Mouse (Mus musculus) kidney, postnatal 0 days (tissue): ENCODE results near the gene Rasd2. TPM values are rescaled to one million over a fixed set of nuclear protein-coding genes. Genes with fewer than 3 reads are reported as not detected.

Source experiments
- ATAC-seq: fragments of 200-750 bp; cut with Nextera tagmentation; replicated peaks from 2 replicates; pipeline ENCODE4 v1.8.0; 2017; ENCODE audit warnings: low read depth, moderate number of reproducible peaks, moderate TSS enrichment, moderate library complexity; ENCODE audit not compliant: low FRiP score
- DNase-seq: peaks from one replicate; pipeline ENCODE4 v3.0.0-alpha.2; 2016; ENCODE audit warnings: low spot score
- H3K27ac ChIP-seq: fragments of 300-500 bp; sonication (generic); 2 replicates; pipeline ENCODE4 v1.5.1; 2014; ENCODE audit warnings: mild to moderate bottlenecking
- H3K27me3 ChIP-seq: fragments of 300-500 bp; sonication (generic); 2 replicates; pipeline ENCODE4 v1.6.1; 2014; ENCODE audit warnings: low read length, mixed read lengths; ENCODE audit not compliant: insufficient read depth
- H3K36me3 ChIP-seq: fragments of 300-500 bp; sonication (generic); 2 replicates; pipeline ENCODE4 v1.6.1; 2014; ENCODE audit warnings: low read length, mixed read lengths; ENCODE audit not compliant: insufficient read depth
- H3K4me1 ChIP-seq: fragments of 300-500 bp; sonication (generic); replicated peaks from 2 replicates; pipeline ENCODE4 v1.6.1; 2014; ENCODE audit warnings: antibody characterized with exemption, low read length, mixed read lengths; ENCODE audit not compliant: insufficient read depth
- H3K4me2 ChIP-seq: fragments of 300-500 bp; sonication (generic); 2 replicates; pipeline ENCODE4 v1.6.1; 2014; ENCODE audit warnings: mild to moderate bottlenecking, low read length, moderate library complexity, mixed read lengths
- H3K4me3 ChIP-seq: fragments of 300-500 bp; sonication (generic); replicated peaks from 2 replicates; pipeline ENCODE4 v1.5.1; 2014; ENCODE audit warnings: low read depth, low read length
- H3K9ac ChIP-seq: fragments of 300-500 bp; sonication (generic); 2 replicates; pipeline ENCODE4 v1.6.1; 2014; ENCODE audit warnings: low read depth, low read length
- H3K9me3 ChIP-seq: fragments of 300-500 bp; sonication (generic); replicated peaks from 2 replicates; pipeline ENCODE4 v1.6.1; 2016; ENCODE audit warnings: low read length, inconsistent platforms, mixed read lengths
- CTCF ChIP-seq: IDR thresholded peaks from 2 replicates; pipeline ENCODE4 v1.5.1; 2016; ENCODE audit warnings: antibody characterized with exemption, low read depth, mild to moderate bottlenecking, moderate library complexity
- WGBS: fragments of 180-500 bp; shearing (Covaris S2); extraction: QIAGEN DNeasy Blood & Tissue Kit; methylation state at CpG from one replicate; pipeline ENCODE4 v1.1.7; 2014; 5-methylcytosine and 5-hydroxymethylcytosine counted together
- polyA plus RNA-seq: library from polyadenylated mRNA; unstranded; fragments of >200 nt; fragmentation: Nextera tagmentation; extraction: Ambion mirVana; gene quantifications from 2 replicates; pipeline ENCODE4 v1.2.1, GENCODE M21; 2015

Gene Rasd2
- 1.4 and 1.5 TPM in 2 replicates for polyA plus RNA-seq

DNA sequence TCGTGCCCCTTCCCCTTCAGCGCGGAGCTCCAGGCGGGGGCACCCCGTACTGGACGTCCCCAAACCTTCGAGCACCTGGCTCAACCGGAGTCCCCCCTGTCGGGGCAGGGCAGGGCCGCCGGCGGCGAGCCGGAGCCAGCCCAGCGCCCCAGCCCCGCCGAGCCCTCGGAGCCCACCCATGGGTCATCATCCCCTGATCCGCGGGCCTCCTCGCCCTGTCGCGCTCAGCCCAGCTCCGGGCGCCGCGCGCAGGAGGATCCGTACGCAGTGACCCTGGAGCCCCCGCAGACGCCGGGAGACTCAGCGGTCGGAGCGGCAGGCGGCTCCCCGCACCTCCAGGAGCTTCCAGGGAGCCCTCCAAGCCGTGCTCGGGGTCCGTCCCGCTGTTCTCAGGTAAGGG is at the start of gene Rasd2:
Rasd2 (plus strand) TSS at position 259 of the 400 bp plus-strand sequence.
- H3K4me2 ChIP-seq = peak within 1 kb of the TSS; percentile 85
- H3K9me3 ChIP-seq = no peaks in the 10 kb centered on the region
- 0 out of 2 replicates have a peak within 1 kb of the TSS, but pooled peaks have one; percentile 64 for H3K27ac ChIP-seq
- H3K27me3 ChIP-seq = peaks cover 15% of the 10 kb centered on the region
- peak within 1 kb of the TSS; percentile 47 for H3K4me3 ChIP-seq
- H3K4me1 ChIP-seq = peaks cover 6% of the 10 kb centered on the region
- no peak for ATAC-seq
- peak within 1 kb of the TSS; percentile 38 for H3K9ac ChIP-seq
- WGBS = 2% methylated on average over 42 of the region's 42 CpGs
- no peak for TF ChIP-seq CTCF
- no peaks in the 10 kb centered on the region for H3K36me3 ChIP-seq
- no peak for DNase-seq

DNA sequence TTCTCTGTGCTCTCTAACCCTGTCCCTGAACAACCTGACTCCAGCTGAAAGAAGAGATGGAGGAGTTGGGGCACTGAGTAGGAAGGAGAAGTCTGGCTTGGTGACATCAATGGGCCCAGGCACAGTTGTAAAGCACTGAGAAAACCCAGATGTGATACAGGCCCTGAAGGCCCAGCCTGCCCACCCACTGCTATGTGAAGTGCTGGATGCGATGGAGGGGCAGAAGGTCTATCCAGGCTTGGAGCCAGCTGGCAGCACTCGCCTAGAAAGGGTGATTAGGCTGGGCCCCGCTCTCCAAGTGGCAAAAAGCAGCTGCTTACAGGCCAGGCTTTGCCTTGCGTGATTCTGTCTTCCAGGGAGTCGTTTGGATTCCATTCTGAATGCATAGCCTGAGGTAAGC is 44.4 kb upstream of the Rasd2 start:
- H3K4me2 ChIP-seq = no peak overlapping the region
- no peak overlapping the region for H3K27ac ChIP-seq
- no peak overlapping the region for H3K9ac ChIP-seq
- H3K4me1 ChIP-seq = no peaks in the 10 kb centered on the region
- 64% methylated on average over 5 of the region's 5 CpGs for WGBS
- TF ChIP-seq CTCF = no peak
- H3K27me3 ChIP-seq = no peaks in the 10 kb centered on the region
- no peaks in the 10 kb centered on the region for H3K36me3 ChIP-seq
- H3K4me3 ChIP-seq = no peak overlapping the region
- ATAC-seq (no peak), DNase-seq (no peak)
- no peaks in the 10 kb centered on the region for H3K9me3 ChIP-seq

DNA sequence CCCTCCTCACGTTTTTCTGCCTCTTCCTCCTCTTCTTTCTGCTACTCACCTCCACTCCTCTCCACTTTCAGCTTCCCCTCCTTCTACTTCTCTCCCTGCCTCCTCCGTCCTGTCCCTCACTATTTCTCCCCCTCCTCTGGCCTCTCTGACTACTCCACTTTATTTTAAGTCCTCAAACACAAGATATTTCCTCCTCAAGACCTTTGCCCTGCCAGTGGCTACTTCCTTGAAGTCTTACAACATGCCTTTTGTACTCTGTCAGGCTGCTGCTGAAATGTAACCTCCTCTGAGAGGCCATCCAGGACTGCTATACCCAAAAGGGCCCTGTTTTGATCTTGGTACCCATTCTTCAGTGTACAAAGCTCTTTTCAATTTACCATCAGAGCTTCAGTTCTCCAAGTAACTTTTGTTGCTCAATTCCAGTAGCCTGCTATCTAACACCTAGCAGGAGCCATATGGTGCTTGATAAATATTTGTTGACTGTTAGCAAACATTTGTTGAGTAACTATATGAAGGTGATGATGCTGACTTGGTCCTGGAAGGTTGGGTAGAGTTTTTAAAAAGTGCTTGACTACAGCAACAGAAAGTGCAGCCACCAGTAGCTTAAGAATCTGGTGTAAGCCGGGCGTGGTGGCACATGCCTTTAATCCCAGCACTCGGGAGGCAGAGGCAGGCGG is 41.6 kb upstream of the Rasd2 start:
- H3K9me3 ChIP-seq = no peaks in the 10 kb centered on the region
- H3K4me1 ChIP-seq = no peaks in the 10 kb centered on the region
- WGBS = 69% methylated on average over 6 of the region's 6 CpGs
- TF ChIP-seq CTCF = no peak
- H3K9ac ChIP-seq = no peak overlapping the region
- DNase-seq (no peak), ATAC-seq (no peak)
- no peaks in the 10 kb centered on the region for H3K36me3 ChIP-seq
- no peaks in the 10 kb centered on the region for H3K27me3 ChIP-seq
- H3K27ac ChIP-seq = no peak overlapping the region
- no peak overlapping the region for H3K4me3 ChIP-seq
- H3K4me2 ChIP-seq = no peak overlapping the region

DNA sequence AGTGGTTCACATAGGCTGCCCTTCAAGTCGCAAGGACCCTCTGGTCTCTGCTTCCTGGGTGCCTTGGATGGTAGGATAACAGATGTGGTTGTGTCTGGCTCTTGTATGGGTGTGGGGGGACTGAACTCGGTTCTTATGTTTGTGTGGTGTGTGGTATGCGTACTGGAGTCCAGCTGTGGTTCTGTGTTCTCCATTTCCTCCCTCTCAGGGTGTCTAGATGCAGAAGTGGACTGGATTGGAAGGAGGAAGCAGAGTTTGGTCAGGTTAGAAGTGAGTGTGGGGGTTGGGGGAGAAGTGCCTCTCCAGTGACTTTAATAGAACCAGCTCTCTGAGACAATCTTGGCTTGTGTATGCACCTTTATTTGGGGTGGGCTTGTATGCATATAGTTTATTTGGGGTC is 20.7 kb upstream of the Rasd2 start:
- Histone ChIP-seq H3K4me1 (no peaks in the 10 kb centered on the region), H3K9ac (no peak overlapping the region), H3K4me3 (no peak overlapping the region), H3K27ac (no peak overlapping the region), H3K4me2 (no peak overlapping the region), H3K27me3 (no peaks in the 10 kb centered on the region), H3K9me3 (no peaks in the 10 kb centered on the region), H3K36me3 (no peaks in the 10 kb centered on the region)
- ATAC-seq = no peak
- TF ChIP-seq CTCF = no peak
- DNase-seq = no peak
- 67% methylated on average over 3 of the region's 3 CpGs for WGBS

DNA sequence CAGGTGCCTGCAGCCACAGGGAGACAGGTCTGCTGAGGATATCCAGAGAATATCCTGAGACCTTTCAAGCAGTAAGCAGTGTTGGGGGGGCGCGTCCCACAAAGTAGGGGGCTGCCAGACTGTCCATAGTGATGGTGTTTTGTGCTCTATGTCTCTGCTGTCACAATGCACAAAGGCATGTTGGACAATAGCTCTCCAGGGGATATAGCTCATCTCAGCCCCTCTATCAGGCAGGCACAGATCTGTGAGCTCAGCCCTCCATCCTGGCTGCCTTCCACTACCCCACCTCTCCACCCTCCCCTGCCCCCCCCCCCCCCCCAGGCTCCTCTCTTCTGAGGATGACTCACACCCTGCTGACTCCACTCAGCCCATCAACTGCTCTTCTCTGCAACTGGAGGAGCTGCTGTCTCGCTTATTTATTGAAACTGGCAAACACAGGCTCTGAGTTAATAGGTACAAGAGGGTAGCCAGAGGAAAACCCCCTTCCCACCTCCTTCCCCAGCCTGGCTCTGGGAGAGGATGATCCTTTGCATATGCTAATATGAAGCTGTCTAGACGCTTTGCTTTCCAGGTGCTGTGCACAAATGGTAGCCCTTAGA is 19.2 kb upstream of the Rasd2 start:
- TF ChIP-seq CTCF = no peak
- Histone ChIP-seq H3K4me2 (no peak overlapping the region), H3K9ac (no peak overlapping the region), H3K27ac (no peak overlapping the region), H3K27me3 (no peaks in the 10 kb centered on the region), H3K36me3 (no peaks in the 10 kb centered on the region), H3K9me3 (no peaks in the 10 kb centered on the region), H3K4me3 (no peak overlapping the region), H3K4me1 (no peaks in the 10 kb centered on the region)
- peak; percentile 19 for DNase-seq
- 48% methylated on average over 4 of the region's 4 CpGs for WGBS
- ATAC-seq = peak; percentile 82

DNA sequence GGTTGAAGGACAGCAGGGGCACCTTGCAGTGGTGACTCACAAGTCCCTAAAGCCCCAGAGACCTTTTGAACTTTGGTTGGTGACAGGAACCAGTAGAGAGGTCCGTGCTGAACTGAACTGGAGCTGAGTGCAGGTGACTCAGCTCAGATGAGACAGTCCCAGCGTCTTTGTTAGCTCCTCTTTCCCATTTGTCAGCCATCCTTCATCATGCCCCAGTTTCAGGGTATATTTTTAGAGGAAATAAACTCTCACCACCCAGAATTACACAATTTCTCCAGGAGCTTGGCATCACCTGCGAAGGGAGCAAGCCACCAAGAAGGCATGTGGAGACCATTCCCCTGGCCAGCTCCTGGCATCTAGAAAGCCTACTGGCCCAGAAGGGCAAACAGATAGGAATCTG is 16.6 kb upstream of the Rasd2 start:
- no peaks in the 10 kb centered on the region for H3K36me3 ChIP-seq
- WGBS = 72% methylated on average over 3 of the region's 3 CpGs
- no peaks in the 10 kb centered on the region for H3K4me1 ChIP-seq
- ATAC-seq = no peak
- TF ChIP-seq CTCF = no peak
- H3K27me3 ChIP-seq = no peaks in the 10 kb centered on the region
- no peak for DNase-seq
- H3K9me3 ChIP-seq = no peaks in the 10 kb centered on the region
- no peak overlapping the region for H3K4me2 ChIP-seq
- H3K4me3 ChIP-seq = no peak overlapping the region
- no peak overlapping the region for H3K9ac ChIP-seq
- H3K27ac ChIP-seq = no peak overlapping the region
